Mouse (Mus musculus) stomach, embryonic 14.5 days (tissue): Measurements from ENCODE around the gene Vwc2. TPM values are rescaled to one million over a fixed set of nuclear protein-coding genes. Genes with fewer than 3 reads are reported as not detected.
A peak's percentile ranks its signal among the peaks of the same experiment; 100 is the strongest.

Experiments used
- ATAC-seq: fragments of 200-750 bp; cut with Nextera tagmentation; 2 replicates; pipeline ENCODE4 v1.8.0; 2017; ENCODE audit warnings: low read depth, moderate TSS enrichment; ENCODE audit not compliant: insufficient number of reproducible peaks, insufficient read depth, low FRiP score
- H3K27ac ChIP-seq: fragments of 300-500 bp; sonication (generic); 2 replicates; pipeline ENCODE4 v1.5.1; 2014; ENCODE audit warnings: mild to moderate bottlenecking, low read length, moderate library complexity, mixed read lengths
- H3K27me3 ChIP-seq: fragments of 300-500 bp; sonication (generic); 2 replicates; pipeline ENCODE4 v1.6.1; 2014; ENCODE audit warnings: low read length, control low read depth, mixed read lengths; ENCODE audit not compliant: control insufficient read depth, insufficient read depth
- H3K36me3 ChIP-seq: fragments of 300-500 bp; sonication (generic); 2 replicates; pipeline ENCODE4 v1.6.1; 2014; ENCODE audit warnings: mild to moderate bottlenecking, control low read depth, low read length, moderate library complexity, mixed read lengths; ENCODE audit not compliant: control insufficient read depth, insufficient read depth
- H3K4me1 ChIP-seq: fragments of 300-500 bp; sonication (generic); 2 replicates; pipeline ENCODE4 v1.6.1; 2014; ENCODE audit warnings: low read length, control low read depth, mixed read lengths; ENCODE audit not compliant: control insufficient read depth, insufficient read depth
- H3K4me2 ChIP-seq: fragments of 300-500 bp; sonication (generic); replicated peaks from 2 replicates; pipeline ENCODE4 v1.6.1; 2014; ENCODE audit warnings: low read depth, low read length, control low read depth
- H3K4me3 ChIP-seq: fragments of 300-500 bp; sonication (generic); 2 replicates; pipeline ENCODE4 v1.5.1; 2014; ENCODE audit warnings: low read depth, low read length, control low read depth
- H3K9ac ChIP-seq: fragments of 300-500 bp; sonication (generic); replicated peaks from 2 replicates; pipeline ENCODE4 v1.6.1; 2014; ENCODE audit warnings: low read depth, mild to moderate bottlenecking, control low read depth, low read length, moderate library complexity, mixed read lengths
- H3K9me3 ChIP-seq: fragments of 300-500 bp; sonication (generic); 2 replicates; pipeline ENCODE4 v1.6.1; 2016; ENCODE audit warnings: low read depth, low read length, control low read depth; ENCODE audit not compliant: control insufficient read depth
- WGBS: fragments of 180-500 bp; shearing (Covaris S2); extraction: QIAGEN DNeasy Blood & Tissue Kit; methylation state at CpG from one replicate; pipeline ENCODE4 v1.1.7; 2014; 5-methylcytosine and 5-hydroxymethylcytosine counted together
- polyA plus RNA-seq: library from polyadenylated mRNA; unstranded; fragments of >200 nt; fragmentation: Nextera tagmentation; extraction: Ambion mirVana; gene quantifications from 2 replicates; pipeline ENCODE4 v1.2.1, GENCODE M21; 2014

Gene Vwc2
- polyA plus RNA-seq, 1 experiment from 2014 or later = 2.1 TPM

- WGBS = 2% methylated on average over 34 of the region's 34 CpGs
- no peaks in the 10 kb centered on the region; the same call in none of the 2 replicates for H3K4me1 ChIP-seq
- H3K36me3 ChIP-seq = no peaks in the 10 kb centered on the region
- peak overlapping the region; percentile 40 for H3K4me3 ChIP-seq
- no peak overlapping the region for H3K27ac ChIP-seq
- peaks cover 43% of the 10 kb centered on the region for H3K27me3 ChIP-seq
- H3K9ac ChIP-seq = no peak overlapping the region; the same call in 1 of the 2 replicates
- no peaks in the 10 kb centered on the region for H3K9me3 ChIP-seq
- peak; percentile 16; the same call in 1 of the 2 replicates for ATAC-seq
- H3K4me2 ChIP-seq = peak overlapping the region; percentile 84
These were observed 409 bp downstream of the Vwc2 start for GRCm38 (mm10) chr11:11114234-11115030.

- Histone ChIP-seq H3K27me3 (peaks cover 43% of the 10 kb centered on the region), H3K4me3 (peak overlapping the region; percentile 40), H3K4me1 (no peaks in the 10 kb centered on the region; the same call in none of the 2 replicates), H3K9ac (no peak overlapping the region; the same call in 1 of the 2 replicates), H3K9me3 (no peaks in the 10 kb centered on the region), H3K27ac (no peak overlapping the region), H3K36me3 (no peaks in the 10 kb centered on the region), H3K4me2 (peak overlapping the region; percentile 84)
- no peak for ATAC-seq
- WGBS = 1% methylated on average over 17 of the region's 17 CpGs
These were observed 1.1 kb downstream of the Vwc2 start for GRCm38 (mm10) chr11:11115031-11115647.

GRCm38 (mm10) chr11:11115648-11116590 lies 1.9 kb downstream of the Vwc2 start:
- Histone ChIP-seq H3K9ac (no peak overlapping the region; the same call in 1 of the 2 replicates), H3K9me3 (no peaks in the 10 kb centered on the region), H3K27me3 (peaks cover 43% of the 10 kb centered on the region), H3K4me3 (peak overlapping the region; percentile 40), H3K27ac (no peak overlapping the region), H3K4me2 (peak overlapping the region; percentile 84), H3K36me3 (no peaks in the 10 kb centered on the region), H3K4me1 (no peaks in the 10 kb centered on the region; the same call in none of the 2 replicates)
- under 1% methylated on average over 92 of the region's 93 CpGs for WGBS
- ATAC-seq = peak; percentile 73; the same call in 1 of the 2 replicates

- Histone ChIP-seq H3K27ac (no peak overlapping the region), H3K9ac (no peak overlapping the region), H3K36me3 (no peaks in the 10 kb centered on the region), H3K4me1 (no peaks in the 10 kb centered on the region; the same call in none of the 2 replicates), H3K4me2 (peak overlapping the region; percentile 84), H3K4me3 (no peak overlapping the region; the same call in 1 of the 2 replicates), H3K9me3 (no peaks in the 10 kb centered on the region), H3K27me3 (peaks cover 43% of the 10 kb centered on the region)
- no peak for ATAC-seq
- WGBS = 8% methylated on average over 3 of the region's 3 CpGs
These were observed 2.7 kb downstream of the Vwc2 start for GRCm38 (mm10) chr11:11116736-11117135.

- Histone ChIP-seq H3K9ac (no peak overlapping the region), H3K4me3 (no peak overlapping the region), H3K27ac (no peak overlapping the region), H3K27me3 (0 out of 2 replicates have a peak, but pooled peaks cover under 1% of the 10 kb centered on the region), H3K36me3 (no peaks in the 10 kb centered on the region), H3K4me2 (no peak overlapping the region), H3K9me3 (no peaks in the 10 kb centered on the region), H3K4me1 (no peaks in the 10 kb centered on the region)
- 69% methylated on average over 4 of the region's 4 CpGs for WGBS
- no peak for ATAC-seq
These were observed 8.8 kb downstream of the Vwc2 start for GRCm38 (mm10) chr11:11122866-11123265.

GRCm38 (mm10) chr11:11131414-11132077 lies 17.5 kb downstream of the Vwc2 start:
- Histone ChIP-seq H3K4me1 (no peaks in the 10 kb centered on the region), H3K9me3 (no peaks in the 10 kb centered on the region), H3K9ac (no peak overlapping the region), H3K27ac (no peak overlapping the region), H3K4me3 (no peak overlapping the region), H3K27me3 (no peaks in the 10 kb centered on the region), H3K4me2 (no peak overlapping the region), H3K36me3 (no peaks in the 10 kb centered on the region)
- peak; percentile 46; the same call in 1 of the 2 replicates for ATAC-seq
- 52% methylated on average over 14 of the region's 14 CpGs for WGBS

- no peak overlapping the region for H3K9ac ChIP-seq
- H3K9me3 ChIP-seq = no peaks in the 10 kb centered on the region
- H3K4me3 ChIP-seq = no peak overlapping the region
- H3K36me3 ChIP-seq = no peaks in the 10 kb centered on the region
- H3K27ac ChIP-seq = no peak overlapping the region
- no peak for ATAC-seq
- no peaks in the 10 kb centered on the region for H3K4me1 ChIP-seq
- H3K4me2 ChIP-seq = no peak overlapping the region
- H3K27me3 ChIP-seq = no peaks in the 10 kb centered on the region
These were observed 26.6 kb downstream of the Vwc2 start for GRCm38 (mm10) chr11:11140622-11141021.
